In the genomic region with DNA sequence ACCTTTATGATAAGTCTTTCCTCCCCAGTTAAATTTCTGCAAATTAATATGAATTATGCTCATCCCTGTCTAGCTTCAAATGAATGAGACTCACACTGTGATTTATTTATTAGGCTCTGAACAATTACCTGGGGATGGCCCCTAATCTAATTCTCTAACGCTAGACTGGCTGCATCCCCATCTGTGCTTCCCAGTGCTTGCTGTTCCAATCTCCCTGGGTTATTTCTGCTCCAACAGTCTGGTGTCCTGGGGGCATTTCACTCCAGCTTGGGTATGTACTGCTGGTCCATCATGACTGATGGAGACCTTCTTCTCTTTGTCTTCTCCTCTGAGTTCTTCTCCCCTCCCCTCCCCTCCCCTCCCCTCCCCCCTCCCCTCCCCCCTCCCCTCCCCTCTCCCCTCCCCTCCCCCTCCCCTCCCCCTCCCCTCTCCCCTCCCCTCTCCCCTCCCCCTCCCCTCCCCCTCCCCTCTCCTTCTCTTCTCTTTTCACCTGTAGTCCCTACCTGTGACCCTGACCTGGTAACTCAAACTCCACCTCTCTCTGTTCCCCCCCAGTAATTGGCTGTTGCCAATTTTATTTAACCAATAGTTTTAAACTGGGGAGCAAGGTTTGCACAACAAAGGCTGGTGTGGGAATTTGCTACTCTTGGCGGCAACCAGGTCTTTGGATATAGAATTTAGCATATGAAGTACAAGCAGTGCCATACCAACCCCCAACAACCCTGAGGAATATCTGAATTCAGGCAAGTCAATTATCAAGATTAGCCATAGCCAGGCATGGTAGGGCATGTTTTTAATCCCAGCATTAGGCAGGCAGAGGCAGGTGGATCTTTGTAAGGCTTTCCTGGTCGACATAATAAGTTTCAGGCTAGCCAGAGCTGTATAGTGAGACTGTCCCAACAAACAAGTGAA, we compare ENCODE assay signal across 23 mouse cellular contexts. TPM values are rescaled to one million over a fixed set of nuclear protein-coding genes. Genes with fewer than 3 reads are reported as not detected.
DNase-seq lines count a peak whose midpoint lies in the region; ATAC-seq and TF ChIP-seq lines count a peak whose summit lies in the region.
"Had no signal": no experiment of that assay in that cellular context is flagged by ENCODE, and none has a peak within 500 bp of the region (broad histone marks: within the 10 kb centered on the region; RNA-seq: fewer than 3 reads in every experiment).

No protein-coding gene starts in this region.

- no peak overlapping the region for H3K9ac ChIP-seq in hindbrain, embryonic 11.5 days (ENCODE audit: low read depth, low read length)
- no peak overlapping the region for H3K9ac ChIP-seq in hindbrain, embryonic 14.5 days
- H3K9ac ChIP-seq: heart, embryonic 15.5 days had no signal

- ATAC-seq in hindbrain, embryonic 11.5 days (ENCODE audit: low FRiP score), result 0 out of 2 replicates have a peak, but pooled peaks have one; percentile 40
- ATAC-seq in hindbrain, embryonic 14.5 days (ENCODE audit: low FRiP score), result no peak
- ATAC-seq: forebrain, embryonic 16.5 days had no signal

- H3K4me1 ChIP-seq in hindbrain, embryonic 11.5 days (replicated peaks; ENCODE audit: control insufficient read depth, insufficient read depth, low read length), result no peaks in the 10 kb centered on the region
- H3K4me1 ChIP-seq in hindbrain, embryonic 14.5 days (replicated peaks; ENCODE audit: control insufficient read depth, insufficient read depth, low read length), result no peaks in the 10 kb centered on the region
- no peaks in the 10 kb centered on the region; the same call in 1 of the 2 replicates for H3K4me1 ChIP-seq in testis, adult 2 months (ENCODE audit: control insufficient read depth, insufficient read depth, low read length)
- H3K4me1 ChIP-seq: forebrain, embryonic 10.5 days; heart, embryonic 15.5 days had no signal

- H3K36me3 ChIP-seq in hindbrain, embryonic 11.5 days (ENCODE audit: control insufficient read depth, insufficient read depth, low read length), result no peaks in the 10 kb centered on the region
- no peaks in the 10 kb centered on the region for H3K36me3 ChIP-seq in hindbrain, embryonic 14.5 days (replicated peaks; ENCODE audit: control insufficient read depth, insufficient read depth)
- no peaks in the 10 kb centered on the region for H3K36me3 ChIP-seq in testis, adult 2 months (ENCODE audit: control insufficient read depth, insufficient read depth, low read length)
- H3K36me3 ChIP-seq: embryonic facial prominence, embryonic 10.5 days; forebrain, embryonic 10.5 days; G1E; heart, embryonic 15.5 days had no signal

- no peak overlapping the region for H3K4me3 ChIP-seq in hindbrain, embryonic 11.5 days (ENCODE audit: low read depth, low read length)
- no peak overlapping the region for H3K4me3 ChIP-seq in hindbrain, embryonic 14.5 days (replicated peaks; ENCODE audit: low read length)
- peak overlapping the region; percentile 52; the same call in 1 of the 2 replicates for H3K4me3 ChIP-seq in testis, adult 2 months (ENCODE audit: control insufficient read depth, low read depth, low read length)
- H3K4me3 ChIP-seq: embryonic facial prominence, embryonic 10.5 days; forebrain, embryonic 10.5 days; heart, adult 2 months; heart, embryonic 15.5 days had no signal

- DNase-seq in hindbrain, embryonic 11.5 days (ENCODE audit: low spot score), result no peak
- no peak for DNase-seq in hindbrain, embryonic 14.5 days (ENCODE audit: low spot score)
- DNase-seq in testis, postnatal 10 days (ENCODE audit: low spot score), result no peak
- peak; percentile 80 for DNase-seq in gonadal fat pad, adult 2 months (ENCODE audit: low read depth)
- no peak for DNase-seq in cerebellum, adult 8-10 months
- DNase-seq in B cell, adult 2 months, result no peak
- DNase-seq: adrenal gland, postnatal 14 days; cerebellum, adult 11-12 months; cerebellum, adult 9-11 months; cerebellum, postnatal 36 days; gastrocnemius, postnatal 10 days; heart, adult 2 months; heart, postnatal 14 days; kidney, adult 11 months had no signal

- WGBS in hindbrain, embryonic 11.5 days, result 65% methylated on average over 3 of the region's 3 CpGs
- WGBS in hindbrain, embryonic 14.5 days, result 49% methylated on average over 3 of the region's 3 CpGs

- H3K27me3 ChIP-seq in hindbrain, embryonic 11.5 days (ENCODE audit: control insufficient read depth, insufficient read depth, low read length), result no peaks in the 10 kb centered on the region
- no peaks in the 10 kb centered on the region for H3K27me3 ChIP-seq in hindbrain, embryonic 14.5 days (ENCODE audit: control insufficient read depth, insufficient read depth, low read length)
- H3K27me3 ChIP-seq in testis, adult 2 months (ENCODE audit: control insufficient read depth, insufficient read depth, low read length), result no peaks in the 10 kb centered on the region
- H3K27me3 ChIP-seq: CH12.LX; heart, embryonic 15.5 days had no signal

- no peak overlapping the region for H3K27ac ChIP-seq in hindbrain, embryonic 11.5 days (ENCODE audit: low read depth, low read length)
- H3K27ac ChIP-seq in hindbrain, embryonic 14.5 days, result no peak overlapping the region
- no peak overlapping the region for H3K27ac ChIP-seq in testis, adult 2 months (ENCODE audit: control insufficient read depth, insufficient read depth, low read depth, low read length)
- H3K27ac ChIP-seq: embryonic facial prominence, embryonic 10.5 days; forebrain, embryonic 10.5 days; heart, adult 2 months; heart, embryonic 15.5 days had no signal

- no peak for TF ChIP-seq POLR2A in testis, adult 2 months (IDR thresholded peaks at IDR 0.05; ENCODE audit: control insufficient read depth, low read depth, low read length)

- no peaks in the 10 kb centered on the region for H3K9me3 ChIP-seq in hindbrain, embryonic 11.5 days (ENCODE audit: control insufficient read depth, low read length)
- H3K9me3 ChIP-seq in hindbrain, embryonic 14.5 days (ENCODE audit: control insufficient read depth, low read length), result 0 out of 2 replicates have a peak, but pooled peaks cover 4% of the 10 kb centered on the region
- H3K9me3 ChIP-seq: embryonic facial prominence, embryonic 10.5 days; heart, embryonic 15.5 days had no signal

- H3K4me2 ChIP-seq in hindbrain, embryonic 11.5 days (replicated peaks; ENCODE audit: low read depth, low read length), result no peak overlapping the region
- H3K4me2 ChIP-seq in hindbrain, embryonic 14.5 days (replicated peaks), result no peak overlapping the region
- H3K4me2 ChIP-seq: heart, embryonic 11.5 days; heart, embryonic 15.5 days had no signal

- no peak for TF ChIP-seq CTCF in testis, adult 2 months (IDR thresholded peaks at IDR 0.05; ENCODE audit: control insufficient read depth, insufficient read depth, insufficient replicate concordance, low read depth, low read length)

RNA-seq across cellular contexts. Expression of gene Gramd1a, which starts 8.2 kb away (rescaled TPM):
- 120 and 125 TPM in 2 replicates for polyA plus RNA-seq in hindbrain, embryonic 11.5 days (2014; fragmentation: Nextera tagmentation; extraction: Ambion mirVana)
- polyA plus RNA-seq in hindbrain, embryonic 14.5 days (2014; fragmentation: Nextera tagmentation; extraction: Ambion mirVana), result 191 and 198 TPM in 2 replicates
- 35.1 and 35.3 TPM in 2 replicates for polyA plus RNA-seq in testis, adult 2 months (2012; rRNA removed)
- 60.3 and 80.0 TPM in 2 replicates for polyA plus RNA-seq in gonadal fat pad, adult 2 months (2012; rRNA removed)

RNA-seq across cellular contexts. Expression of gene Scn1b, which starts 37.1 kb away (rescaled TPM):
- 0.60 and 0.86 TPM in 2 replicates for polyA plus RNA-seq in hindbrain, embryonic 11.5 days (2014; fragmentation: Nextera tagmentation; extraction: Ambion mirVana)
- polyA plus RNA-seq in hindbrain, embryonic 14.5 days (2014; fragmentation: Nextera tagmentation; extraction: Ambion mirVana), result 13.0 and 18.3 TPM in 2 replicates
- 1.4 and 1.8 TPM in 2 replicates for polyA plus RNA-seq in testis, adult 2 months (2012; rRNA removed)
- polyA plus RNA-seq in gonadal fat pad, adult 2 months (2012; rRNA removed), result 30.3 and 42.4 TPM in 2 replicates
- polyA plus RNA-seq: activated CD4-positive, CD25-positive, alpha-beta regulatory T cell, adult 4 months; G1E had no signal

RNA-seq across cellular contexts. Expression of gene Hpn, which starts 48.8 kb away (rescaled TPM):
- 0.56 and 1.4 TPM in 2 replicates for polyA plus RNA-seq in hindbrain, embryonic 11.5 days (2014; fragmentation: Nextera tagmentation; extraction: Ambion mirVana)
- polyA plus RNA-seq in hindbrain, embryonic 14.5 days (2014; fragmentation: Nextera tagmentation; extraction: Ambion mirVana), result 0.55 and 0.67 TPM in 2 replicates
- polyA plus RNA-seq in testis, adult 2 months (2012; rRNA removed), result 0.73 and 2.1 TPM in 2 replicates
- 27.8 and 32.4 TPM in 2 replicates for polyA plus RNA-seq in gonadal fat pad, adult 2 months (2012; rRNA removed)
- polyA plus RNA-seq: forebrain, embryonic 16.5 days; G1E had no signal
